Mouse (Mus musculus) heart, embryonic 13.5 days (tissue): Measurements from ENCODE around the gene Znrf1. TPM values are rescaled to one million over a fixed set of nuclear protein-coding genes. Genes with fewer than 3 reads are reported as not detected.
"Not testable (repeated sequence)": the region's sequence is repeated elsewhere in the genome, so short reads cannot be mapped to it uniquely, and the experiment has no call there.

ENCODE experiments used
- ATAC-seq: fragments of 200-750 bp; cut with Nextera tagmentation; 2 replicates; pipeline ENCODE4 v1.8.0; 2017; ENCODE audit warnings: moderate TSS enrichment; ENCODE audit not compliant: insufficient number of reproducible peaks, low FRiP score, low TSS enrichment; ENCODE audit errors: extremely low read depth
- H3K27ac ChIP-seq: fragments of 300-500 bp; sonication (generic); replicated peaks from 2 replicates; pipeline ENCODE4 v1.5.1; 2015; ENCODE audit warnings: moderate library complexity, mild to moderate bottlenecking, inconsistent platforms
- H3K27me3 ChIP-seq: fragments of 300-500 bp; sonication (generic); replicated peaks from 2 replicates; pipeline ENCODE4 v1.6.1; 2015; ENCODE audit warnings: mild to moderate bottlenecking, inconsistent platforms
- H3K36me3 ChIP-seq: fragments of 300-500 bp; sonication (generic); 2 replicates; pipeline ENCODE4 v1.6.1; 2015; ENCODE audit warnings: mild to moderate bottlenecking, inconsistent platforms
- H3K4me1 ChIP-seq: fragments of 300-500 bp; sonication (generic); 2 replicates; pipeline ENCODE4 v1.6.1; 2015; ENCODE audit warnings: inconsistent platforms
- H3K4me2 ChIP-seq: fragments of 300-500 bp; sonication (generic); 2 replicates; pipeline ENCODE4 v1.6.1; 2015; ENCODE audit warnings: inconsistent platforms, mild to moderate bottlenecking, moderate library complexity
- H3K4me3 ChIP-seq: fragments of 300-500 bp; sonication (generic); 2 replicates; pipeline ENCODE4 v1.5.1; 2015; ENCODE audit warnings: moderate library complexity, mild to moderate bottlenecking, inconsistent platforms
- H3K9ac ChIP-seq: fragments of 300-500 bp; sonication (generic); 2 replicates; pipeline ENCODE4 v1.6.1; 2015; ENCODE audit warnings: inconsistent platforms, mild to moderate bottlenecking, moderate library complexity
- H3K9me3 ChIP-seq: fragments of 300-500 bp; sonication (generic); 2 replicates; pipeline ENCODE4 v1.6.1; 2016; ENCODE audit warnings: inconsistent platforms
- WGBS: fragments of 180-500 bp; shearing (Covaris S2); methylation state at CpG from one replicate; pipeline ENCODE4 v1.1.7; 2015; ENCODE audit warnings: mixed read lengths; 5-methylcytosine and 5-hydroxymethylcytosine counted together
- polyA plus RNA-seq: library from polyadenylated mRNA; unstranded; fragments of >200 nt; fragmentation: Nextera tagmentation; extraction: Ambion mirVana; gene quantifications from 2 replicates; pipeline ENCODE4 v1.2.1, GENCODE M21; 2015

Gene Znrf1
- 19.7 and 20.1 TPM in 2 replicates for polyA plus RNA-seq

GRCm38 (mm10) chr8:111536031-111536977 is at the start of gene Znrf1:
TSS of gene Znrf1 (plus strand) at chr8:111536097.
- Histone ChIP-seq H3K27me3 (no peaks in the 10 kb centered on the region), H3K27ac (peak within 1 kb of the TSS; percentile 95), H3K4me2 (peak within 1 kb of the TSS; percentile 75), H3K36me3 (no peaks in the 10 kb centered on the region), H3K4me3 (peak within 1 kb of the TSS; percentile 96), H3K4me1 (peaks cover 45% of the 10 kb centered on the region), H3K9me3 (no peaks in the 10 kb centered on the region), H3K9ac (peak within 1 kb of the TSS; percentile 97)
- ATAC-seq: peak; percentile 74
- WGBS: under 1% methylated on average over 50 of the region's 100 CpGs

GRCm38 (mm10) chr8:111490034-111490591 is 45.8 kb upstream of the Znrf1 start:
- H3K36me3 ChIP-seq: peaks cover 52% of the 10 kb centered on the region
- 65% methylated on average over 10 of the region's 10 CpGs for WGBS
- peaks cover 14% of the 10 kb centered on the region; the same call in 1 of the 2 replicates for H3K4me1 ChIP-seq
- no peak overlapping the region for H3K27ac ChIP-seq
- H3K4me2 ChIP-seq: no peak overlapping the region
- no peaks in the 10 kb centered on the region for H3K27me3 ChIP-seq
- no peak for ATAC-seq
- no peak overlapping the region for H3K9ac ChIP-seq
- no peak overlapping the region for H3K4me3 ChIP-seq
- no peaks in the 10 kb centered on the region for H3K9me3 ChIP-seq

GRCm38 (mm10) chr8:111491191-111491590 is 44.7 kb upstream of the Znrf1 start:
- H3K4me3 ChIP-seq: no peak overlapping the region
- ATAC-seq: no peak
- no peaks in the 10 kb centered on the region for H3K27me3 ChIP-seq
- no peak overlapping the region for H3K4me2 ChIP-seq
- peaks cover 56% of the 10 kb centered on the region for H3K36me3 ChIP-seq
- no peak overlapping the region for H3K9ac ChIP-seq
- H3K9me3 ChIP-seq: no peaks in the 10 kb centered on the region
- H3K4me1 ChIP-seq: peaks cover 14% of the 10 kb centered on the region; the same call in 1 of the 2 replicates
- H3K27ac ChIP-seq: no peak overlapping the region
- 58% methylated on average over 7 of the region's 7 CpGs for WGBS

GRCm38 (mm10) chr8:111492508-111492907 is 43.4 kb upstream of the Znrf1 start:
- no peak for ATAC-seq
- Histone ChIP-seq H3K36me3 (peaks cover 52% of the 10 kb centered on the region), H3K9me3 (no peaks in the 10 kb centered on the region), H3K4me3 (no peak overlapping the region), H3K27me3 (no peaks in the 10 kb centered on the region), H3K27ac (no peak overlapping the region), H3K4me1 (peaks cover 14% of the 10 kb centered on the region; the same call in 1 of the 2 replicates), H3K9ac (no peak overlapping the region), H3K4me2 (no peak overlapping the region)
- WGBS: 82% methylated on average over 9 of the region's 9 CpGs

GRCm38 (mm10) chr8:111493176-111493575 is 42.7 kb upstream of the Znrf1 start:
- no peaks in the 10 kb centered on the region for H3K9me3 ChIP-seq
- H3K9ac ChIP-seq: no peak overlapping the region
- no peak overlapping the region for H3K4me3 ChIP-seq
- H3K27ac ChIP-seq: no peak overlapping the region
- no peak overlapping the region for H3K4me2 ChIP-seq
- ATAC-seq: no peak
- no peaks in the 10 kb centered on the region for H3K27me3 ChIP-seq
- H3K36me3 ChIP-seq: peaks cover 58% of the 10 kb centered on the region
- peaks cover 14% of the 10 kb centered on the region; the same call in 1 of the 2 replicates for H3K4me1 ChIP-seq
- WGBS: 92% methylated on average over 3 of the region's 3 CpGs

- peaks cover 68% of the 10 kb centered on the region for H3K36me3 ChIP-seq
- no peak overlapping the region for H3K4me3 ChIP-seq
- H3K4me1 ChIP-seq: peaks cover 4% of the 10 kb centered on the region; the same call in 1 of the 2 replicates
- H3K27ac ChIP-seq: no peak overlapping the region
- H3K4me2 ChIP-seq: no peak overlapping the region
- H3K27me3 ChIP-seq: peaks cover 4% of the 10 kb centered on the region; the same call in 1 of the 2 replicates
- H3K9me3 ChIP-seq: no peaks in the 10 kb centered on the region
- WGBS: 73% methylated on average over 7 of the region's 7 CpGs
- H3K9ac ChIP-seq: no peak overlapping the region
- no peak for ATAC-seq
Measured at GRCm38 (mm10) chr8:111496326-111496725, 39.6 kb upstream of the Znrf1 start.

- not testable (repeated sequence) for ATAC-seq, H3K9me3 ChIP-seq, H3K9ac ChIP-seq, H3K27ac ChIP-seq, H3K4me3 ChIP-seq, H3K27me3 ChIP-seq, H3K4me2 ChIP-seq
- 70% methylated on average over 5 of the region's 6 CpGs for WGBS
- Histone ChIP-seq H3K4me1 (peaks cover 14% of the 10 kb centered on the region), H3K36me3 (peaks cover 60% of the 10 kb centered on the region)
Measured at GRCm38 (mm10) chr8:111498249-111498648, 37.6 kb upstream of the Znrf1 start.

- H3K9me3 ChIP-seq: no peaks in the 10 kb centered on the region
- H3K27ac ChIP-seq: peak overlapping the region; percentile 30
- no peak for ATAC-seq
- H3K4me2 ChIP-seq: peak overlapping the region; percentile 35
- H3K36me3 ChIP-seq: peaks cover 44% of the 10 kb centered on the region
- H3K27me3 ChIP-seq: peaks cover 4% of the 10 kb centered on the region; the same call in 1 of the 2 replicates
- 29% methylated on average over 11 of the region's 11 CpGs for whole genome bisulfite sequencing
- peaks cover 21% of the 10 kb centered on the region for H3K4me1 ChIP-seq
- no peak overlapping the region for H3K4me3 ChIP-seq
- peak overlapping the region; percentile 20; the same call in 1 of the 2 replicates for H3K9ac ChIP-seq
Measured at GRCm38 (mm10) chr8:111501724-111502464, 34.0 kb upstream of the Znrf1 start.

- peaks cover 8% of the 10 kb centered on the region for H3K36me3 ChIP-seq
- H3K4me1 ChIP-seq: peaks cover 48% of the 10 kb centered on the region
- no peak overlapping the region for H3K9ac ChIP-seq
- no peaks in the 10 kb centered on the region for H3K9me3 ChIP-seq
- WGBS: 5% methylated on average over 2 of the region's 2 CpGs
- H3K4me3 ChIP-seq: no peak overlapping the region
- no peak for ATAC-seq
- peak overlapping the region; percentile 79 for H3K27ac ChIP-seq
- peak overlapping the region; percentile 33; the same call in 1 of the 2 replicates for H3K4me2 ChIP-seq
- no peaks in the 10 kb centered on the region for H3K27me3 ChIP-seq
Measured at GRCm38 (mm10) chr8:111508566-111508965, 27.3 kb upstream of the Znrf1 start.

- no peak overlapping the region for H3K9ac ChIP-seq
- WGBS: 42% methylated on average over 11 of the region's 11 CpGs
- peak overlapping the region; percentile 79 for H3K27ac ChIP-seq
- no peak for ATAC-seq
- no peaks in the 10 kb centered on the region for H3K9me3 ChIP-seq
- H3K4me3 ChIP-seq: no peak overlapping the region
- peaks cover 1% of the 10 kb centered on the region for H3K36me3 ChIP-seq
- H3K4me2 ChIP-seq: no peak overlapping the region
- H3K27me3 ChIP-seq: no peaks in the 10 kb centered on the region
- peaks cover 47% of the 10 kb centered on the region for H3K4me1 ChIP-seq
Measured at GRCm38 (mm10) chr8:111509278-111509677, 26.6 kb upstream of the Znrf1 start.

GRCm38 (mm10) chr8:111510401-111510800 is 25.5 kb upstream of the Znrf1 start:
- peak; percentile 51; the same call in 1 of the 2 replicates for ATAC-seq
- Histone ChIP-seq H3K9ac (peak overlapping the region; percentile 52; the same call in 1 of the 2 replicates), H3K9me3 (no peaks in the 10 kb centered on the region), H3K4me1 (peaks cover 42% of the 10 kb centered on the region), H3K27ac (peak overlapping the region; percentile 79), H3K36me3 (peaks cover under 1% of the 10 kb centered on the region), H3K27me3 (no peaks in the 10 kb centered on the region), H3K4me2 (peak overlapping the region; percentile 25), H3K4me3 (no peak overlapping the region)
- 11% methylated on average over 4 of the region's 4 CpGs for WGBS
